Mouse (Mus musculus): ENCODE data around the gene Lrba.

DNA sequence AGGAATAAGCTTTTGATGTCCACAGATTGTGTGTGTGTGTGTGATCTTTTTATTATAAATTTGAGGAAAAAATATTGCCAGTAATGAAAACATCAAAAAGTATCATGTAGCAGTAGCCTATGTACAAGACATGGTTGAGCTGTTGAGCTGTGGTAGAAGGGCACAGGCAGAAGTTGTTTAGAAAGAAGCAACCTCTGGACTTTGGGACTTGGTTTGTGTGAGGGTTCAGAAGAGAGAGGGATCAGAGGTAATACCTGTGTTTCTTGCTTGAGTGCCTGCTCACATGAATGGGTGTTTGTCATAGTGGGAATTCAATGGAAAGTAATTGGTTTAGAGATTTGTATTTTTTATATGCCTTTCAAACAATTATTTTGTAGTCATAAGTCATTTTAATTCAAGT, 276.1 kb downstream of the Lrba start:
- TF ChIP-seq POLR2A (IDR thresholded peaks at IDR 0.05; ENCODE audit: extremely low read depth, insufficient read depth, low read length), result no peak
- no peak for TF ChIP-seq CTCF (IDR thresholded peaks at IDR 0.05; ENCODE audit: extremely low read depth, insufficient read depth, low read length)
